Mouse (Mus musculus) embryonic fibroblast, embryonic 13.5 days (primary cell): ENCODE measurements around the gene Col25a1.

Source experiments
- CTCF ChIP-seq: IDR thresholded peaks from 2 replicates; pipeline ENCODE4 v1.5.1; 2011; ENCODE audit warnings: mild to moderate bottlenecking, control low read depth, low read length, moderate library complexity, borderline replicate concordance; ENCODE audit not compliant: insufficient read depth
- POLR2A ChIP-seq: IDR thresholded peaks from 2 replicates; pipeline ENCODE4 v1.6.1; 2011; ENCODE audit warnings: low read depth, mild to moderate bottlenecking, control low read depth, low read length, moderate library complexity

GRCm38 (mm10) chr3:130595050-130595449 lies 463.7 kb downstream of the Col25a1 start:
- TF ChIP-seq POLR2A = no peak
- TF ChIP-seq CTCF = no peak
